Mouse (Mus musculus) adipocyte (in vitro differentiated cells): ENCODE results near the gene Zdhhc24.
"Not testable (repeated sequence)": the region's sequence is repeated elsewhere in the genome, so short reads cannot be mapped to it uniquely, and the experiment has no call there.

Experiments used
- DNase-seq: peaks from one replicate; pipeline ENCODE4 v3.0.0-alpha.2; 2016; ENCODE audit warnings: low spot score

Zdhhc24 gene

DNA sequence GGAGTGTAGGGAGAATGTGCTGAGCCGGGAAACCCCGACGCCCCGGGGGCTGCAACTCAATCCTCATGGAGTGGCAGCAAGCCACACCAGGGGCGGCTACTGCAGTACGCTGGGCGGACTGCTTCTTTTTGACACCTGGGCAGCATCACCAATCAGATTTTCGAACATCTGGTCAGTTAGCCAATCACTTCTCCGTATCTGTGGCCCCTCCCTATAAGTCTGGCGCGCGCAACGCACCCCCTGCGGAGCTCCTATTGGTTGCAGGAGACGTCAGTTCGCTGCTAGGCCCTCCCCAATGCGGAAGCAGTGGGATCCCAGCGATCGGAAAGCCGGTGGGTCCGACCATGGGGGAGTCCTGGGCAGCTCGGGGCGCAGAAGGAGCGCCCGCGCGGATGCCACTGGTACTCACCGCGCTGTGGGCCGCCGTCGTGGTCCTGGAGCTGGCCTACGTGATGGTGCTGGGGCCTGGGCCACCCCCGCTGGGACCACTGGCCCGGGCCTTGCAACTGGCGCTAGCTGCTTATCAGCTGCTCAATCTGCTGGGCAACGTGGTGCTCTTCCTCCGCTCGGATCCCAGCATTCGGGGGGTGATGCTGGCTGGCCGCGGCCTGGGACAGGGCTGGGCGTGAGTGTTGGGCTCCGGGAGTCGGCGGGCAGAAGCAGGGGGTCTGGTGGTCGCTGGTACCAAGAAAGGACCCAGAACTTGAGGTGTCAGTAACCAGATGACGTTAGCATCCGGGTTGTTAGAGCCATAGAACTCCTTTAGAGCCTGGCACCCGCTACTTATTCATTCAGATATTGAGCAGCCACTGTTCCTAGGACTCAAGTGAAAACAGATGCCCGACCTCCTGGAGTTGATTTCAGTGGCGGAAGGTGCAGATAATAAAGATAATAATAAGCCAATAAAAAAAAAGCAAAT lies at the start of gene Zdhhc24:
Zdhhc24 (plus strand) TSS at position 264 of the 919 bp plus-strand sequence.
- peak; percentile 93 for DNase-seq

DNA sequence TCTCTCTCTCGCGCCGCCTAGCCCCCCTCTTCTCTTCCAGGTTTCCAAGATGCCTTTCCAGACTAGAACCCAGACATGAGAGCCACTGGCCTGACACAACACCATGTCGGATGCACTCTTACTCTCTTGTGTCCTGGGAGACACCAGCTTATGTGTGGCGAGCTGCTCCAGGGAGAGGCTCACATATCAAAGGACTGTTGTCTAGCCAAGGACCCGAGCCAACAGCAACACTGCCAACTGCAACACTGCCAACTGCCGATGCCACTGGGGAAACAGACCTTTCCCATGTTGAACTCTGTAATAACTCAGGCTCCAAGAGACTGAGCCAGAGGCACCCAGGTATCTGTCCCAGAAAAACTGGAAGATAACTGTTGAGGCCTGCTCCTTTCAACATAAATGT lies 49.3 kb upstream of the Zdhhc24 start:
- peak; percentile 81 for DNase-seq

DNA sequence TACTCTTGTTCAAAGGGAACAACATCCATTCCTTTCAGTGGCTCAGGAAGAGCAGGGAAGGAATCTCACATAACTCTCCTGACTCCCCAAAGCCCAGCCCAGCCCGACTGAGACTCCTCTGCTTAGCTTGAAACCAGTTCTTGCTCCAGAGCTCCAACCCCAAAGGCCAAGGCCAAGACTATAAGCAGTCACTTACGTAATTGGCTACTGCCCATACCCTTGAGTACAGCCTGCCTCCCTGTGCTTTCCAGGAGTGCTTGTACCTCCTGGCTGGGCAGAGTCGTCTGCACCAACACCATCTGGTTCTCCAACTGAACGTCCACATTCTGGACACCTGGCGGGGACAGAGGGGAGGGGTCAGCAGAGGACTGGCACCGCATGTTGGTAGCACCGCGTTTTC lies 44.5 kb upstream of the Zdhhc24 start:
- peak; percentile 55 for DNase-seq

DNA sequence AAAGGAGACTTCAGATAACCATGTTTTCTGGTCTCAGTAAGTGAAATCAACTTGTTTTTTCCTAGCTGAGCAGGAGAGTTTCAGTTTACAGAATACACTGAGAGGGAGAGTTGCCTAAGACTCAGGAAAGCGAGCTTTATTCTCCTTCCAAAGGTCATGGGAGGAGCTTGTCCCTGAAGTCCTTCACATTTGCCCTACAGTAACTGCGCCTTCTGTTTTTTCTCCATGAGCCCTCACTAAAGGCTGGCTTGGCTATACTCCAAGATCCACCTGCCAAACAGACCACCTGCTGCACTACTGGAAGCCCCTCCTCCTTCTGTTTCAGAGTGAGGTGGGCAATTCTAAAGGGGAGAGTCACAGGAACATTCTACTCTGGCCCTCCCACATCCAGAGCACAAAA lies 42.4 kb upstream of the Zdhhc24 start:
- DNase-seq, result peak; percentile 55

DNA sequence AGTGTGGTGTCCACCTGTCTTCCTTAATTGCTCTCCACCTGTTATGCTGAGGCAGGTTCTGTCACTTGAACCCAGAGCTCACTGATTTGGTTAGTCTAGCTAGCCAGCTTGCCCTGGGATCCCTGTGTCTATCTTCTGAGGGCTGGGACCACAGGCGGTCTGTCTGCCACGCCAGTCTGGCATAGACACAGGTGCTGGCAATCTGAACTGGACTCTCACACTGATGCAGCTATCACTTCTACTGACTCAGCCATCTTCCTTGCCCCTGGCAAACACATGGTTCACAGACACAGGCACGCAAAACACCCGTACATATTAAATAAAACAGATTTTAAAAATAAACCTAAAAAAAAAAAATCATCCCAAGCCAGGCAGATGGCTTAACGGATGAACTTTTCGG lies 41.4 kb upstream of the Zdhhc24 start:
- no peak for DNase-seq

DNA sequence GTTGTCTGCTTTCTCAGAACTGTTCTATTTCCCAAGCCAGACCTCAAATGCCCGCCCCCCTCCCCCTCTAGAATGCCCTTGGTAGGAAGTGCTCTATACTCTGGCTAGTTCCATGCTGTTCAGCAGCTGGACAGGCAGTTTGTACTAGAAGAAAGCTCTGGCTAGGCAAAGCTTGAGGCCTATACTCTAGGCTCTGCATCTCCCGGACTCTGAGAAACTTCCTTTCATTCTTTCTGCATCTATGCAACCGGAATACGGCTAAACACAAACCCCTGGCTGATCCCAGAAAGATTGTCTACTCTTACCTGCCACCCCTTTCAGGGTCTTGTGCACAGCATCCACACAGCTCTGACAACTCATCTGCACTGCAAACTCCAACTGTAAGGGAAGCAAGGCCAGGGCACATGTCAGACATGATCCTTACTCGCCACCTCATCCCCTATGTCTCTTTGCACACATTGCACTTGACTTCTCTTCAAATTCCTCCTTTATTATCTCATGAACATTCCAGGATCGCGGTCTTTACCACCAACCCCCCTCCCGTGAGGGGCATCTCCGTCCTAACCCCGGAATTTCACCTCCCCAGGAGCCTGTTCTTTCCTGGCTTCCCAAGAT lies 39.8 kb upstream of the Zdhhc24 start:
- DNase-seq, result peak; percentile 50

DNA sequence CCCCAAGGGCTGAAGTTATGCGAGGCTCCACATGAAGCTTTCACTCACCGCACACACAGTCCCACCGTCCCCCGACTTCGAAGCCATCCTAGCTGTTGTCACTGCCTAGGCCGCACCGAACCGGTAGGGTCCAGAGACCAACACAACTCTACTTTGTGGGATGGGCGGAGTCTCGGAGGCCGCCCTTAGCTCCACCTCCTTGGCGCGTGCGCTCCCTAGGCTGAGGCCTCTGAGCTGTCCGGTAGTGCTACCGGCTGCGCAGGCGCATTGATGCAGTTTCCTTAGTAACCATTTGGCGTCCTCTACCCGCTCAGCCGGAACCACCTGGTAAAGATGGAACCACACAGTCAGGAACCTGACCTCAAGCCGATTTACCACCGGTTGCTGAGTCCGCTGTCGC lies 39.3 kb upstream of the Zdhhc24 start, which contains the start of the genes Ccs and Ccdc87:
Ccs (minus strand) TSS at position 184 of the 400 bp plus-strand sequence.
Ccdc87 (plus strand) TSS at position 218 of the 400 bp plus-strand sequence.
- DNase-seq, result peak; percentile 99

DNA sequence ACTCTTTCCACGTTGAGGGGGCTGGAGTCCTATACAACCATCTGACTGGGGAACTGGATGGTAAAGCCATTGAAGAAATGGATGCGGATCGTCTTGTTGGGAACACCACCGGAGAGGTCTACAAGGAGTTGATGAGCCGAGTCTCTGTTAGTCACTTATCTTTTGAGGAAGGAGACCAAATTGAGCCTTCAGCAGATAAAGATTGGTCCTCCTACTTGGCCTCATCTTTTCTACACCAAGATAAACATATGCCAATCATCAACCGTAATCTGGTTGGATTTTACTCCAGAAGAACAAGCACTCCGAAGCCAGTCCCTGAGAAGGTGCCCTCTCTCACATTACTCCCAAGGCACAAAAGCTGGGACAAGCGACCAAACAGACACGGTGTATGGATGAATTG lies 37.6 kb upstream of the Zdhhc24 start:
- DNase-seq, result no peak

DNA sequence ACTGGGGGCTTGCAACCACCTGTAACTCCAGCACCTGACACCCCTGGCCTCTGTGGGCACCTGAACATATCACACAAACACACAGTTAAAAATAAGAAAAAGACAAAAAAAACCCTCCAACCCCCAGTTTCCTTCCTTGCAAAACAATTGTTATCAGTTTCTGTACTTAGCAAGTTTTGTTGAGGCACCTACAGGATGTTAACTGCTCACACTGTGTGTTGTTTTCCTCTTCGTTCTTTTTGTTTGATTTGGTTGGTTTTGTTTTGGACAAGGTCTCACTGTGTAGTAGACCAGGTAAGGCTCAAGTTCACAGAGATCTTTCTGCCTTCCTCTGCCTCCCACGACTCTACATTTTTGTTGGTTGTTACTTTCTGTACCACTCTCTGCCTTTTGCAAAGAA lies 35.9 kb upstream of the Zdhhc24 start:
- no peak for DNase-seq

DNA sequence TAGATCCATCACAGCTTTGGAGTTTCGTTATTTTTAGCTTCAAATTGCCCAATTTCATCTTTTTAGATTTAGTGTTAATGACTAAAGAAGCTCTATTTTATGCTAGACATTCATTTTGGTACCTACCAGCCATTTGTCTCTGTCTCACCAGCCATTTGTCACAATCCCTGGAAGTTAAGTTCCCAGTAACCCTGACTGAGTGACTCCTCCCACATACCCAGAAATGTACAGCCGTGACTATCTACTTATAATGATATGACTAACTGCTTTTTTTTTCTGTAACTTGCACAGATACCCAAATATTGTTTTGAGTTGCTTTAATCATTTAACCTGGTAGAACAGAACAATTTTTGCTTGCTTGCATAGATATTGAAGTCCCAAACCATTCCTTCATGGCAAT lies 32.6 kb upstream of the Zdhhc24 start:
- no peak for DNase-seq

DNA sequence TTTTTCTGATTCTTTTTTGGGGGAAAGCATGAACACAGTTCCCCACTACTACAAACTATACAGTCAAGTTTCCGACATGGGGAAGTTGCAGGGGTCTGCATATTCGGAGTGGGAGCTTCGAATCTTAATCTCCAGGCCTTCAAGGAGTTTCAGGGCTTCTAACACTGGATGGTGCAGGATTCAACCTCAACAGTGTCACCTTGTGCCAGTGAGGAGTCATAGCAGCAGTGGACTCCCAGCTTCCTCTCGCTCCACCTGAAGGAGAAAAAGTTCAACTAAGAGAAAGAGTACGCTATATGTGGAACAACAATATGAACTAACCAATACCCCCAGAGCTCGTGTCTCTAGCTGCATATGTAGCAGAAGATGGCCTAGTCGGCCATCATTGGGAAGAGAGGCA lies 31.0 kb upstream of the Zdhhc24 start:
- peak; percentile 69 for DNase-seq

DNA sequence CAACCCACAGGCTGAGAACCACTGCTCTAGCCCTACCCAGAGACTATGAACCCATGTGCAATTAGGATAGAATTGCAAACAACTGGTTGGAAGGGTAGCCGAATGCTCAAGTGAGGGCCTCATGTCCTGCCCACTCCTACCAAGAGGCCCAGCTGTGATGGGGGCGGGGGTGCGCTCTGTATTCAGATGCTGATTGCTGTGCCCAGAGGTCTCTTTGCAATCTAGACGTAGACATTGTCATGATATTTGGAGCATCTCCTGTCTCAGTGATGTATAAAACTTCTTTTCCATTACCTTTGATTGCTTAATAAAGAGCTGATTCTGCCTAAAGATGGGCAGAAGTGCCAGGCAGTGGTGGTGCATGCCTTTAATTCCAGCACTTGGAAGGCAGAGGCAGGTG lies 28.7 kb upstream of the Zdhhc24 start:
- DNase-seq, result no peak

DNA sequence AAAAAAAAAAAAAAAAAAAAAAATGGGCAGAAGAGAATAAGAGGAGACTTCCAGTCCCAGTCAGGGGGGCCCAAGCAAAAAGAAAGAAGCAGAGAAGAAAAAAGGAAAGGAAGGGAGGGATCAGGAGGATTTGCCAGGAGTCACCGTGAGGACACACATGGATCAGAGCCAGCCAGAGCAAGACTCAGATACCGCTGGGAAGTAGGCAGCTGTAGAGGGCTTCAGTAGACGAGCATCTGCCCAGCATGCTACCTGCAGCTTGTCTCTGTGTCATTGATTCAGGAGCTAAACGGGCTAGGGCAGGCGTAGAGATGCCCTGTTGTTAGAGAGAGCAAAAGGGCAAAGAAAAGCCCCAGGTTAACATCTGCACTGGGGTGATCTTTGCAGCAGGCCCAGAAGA lies 28.2 kb upstream of the Zdhhc24 start:
- no peak for DNase-seq

DNA sequence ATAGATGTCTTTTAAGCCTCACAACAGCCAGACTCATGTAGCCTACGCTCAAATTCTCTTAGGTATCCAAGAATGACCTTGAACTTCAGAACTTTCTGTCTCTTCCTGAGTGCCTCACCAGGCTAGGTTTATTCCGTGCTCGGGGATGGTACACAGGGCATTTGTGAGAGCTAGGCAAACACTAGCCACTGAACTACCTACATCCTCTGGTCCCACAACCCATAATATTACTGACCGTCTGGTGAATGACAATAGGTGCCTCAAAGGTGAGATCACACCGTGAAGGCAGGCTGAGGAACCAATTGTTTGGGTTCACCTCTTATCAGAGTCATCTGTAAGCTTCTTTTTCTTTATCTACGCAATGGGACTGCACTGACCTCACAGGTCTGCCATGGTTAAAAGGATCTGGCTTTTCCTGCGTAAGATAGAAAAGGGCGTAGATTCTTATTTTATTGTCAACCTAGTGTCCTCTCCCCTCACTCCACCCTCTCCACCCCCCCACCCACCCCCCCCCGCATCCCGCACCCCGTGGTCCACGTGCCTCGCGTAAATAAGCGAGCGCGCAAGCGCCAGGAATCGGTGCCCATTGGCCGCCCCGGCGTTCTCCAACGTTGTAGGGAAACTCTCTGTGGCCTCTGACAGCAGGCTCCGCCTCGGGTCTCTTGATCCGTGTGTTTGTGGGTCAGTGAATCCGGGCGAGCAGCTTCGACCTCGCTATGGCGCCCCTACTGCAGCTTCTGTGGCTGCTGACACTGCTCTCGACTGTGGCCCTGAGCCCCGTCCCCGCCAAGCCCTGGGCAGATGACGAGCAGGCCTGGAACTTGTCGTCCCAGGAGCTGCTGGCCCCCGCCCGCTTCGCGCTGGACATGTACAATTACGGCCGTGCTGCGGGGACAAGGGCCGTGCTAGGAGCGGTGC lies 23.7 kb upstream of the Zdhhc24 start, which contains the start of gene Ctsf:
Ctsf (plus strand) TSS at position 579 of the 918 bp plus-strand sequence.
- no peak for DNase-seq

DNA sequence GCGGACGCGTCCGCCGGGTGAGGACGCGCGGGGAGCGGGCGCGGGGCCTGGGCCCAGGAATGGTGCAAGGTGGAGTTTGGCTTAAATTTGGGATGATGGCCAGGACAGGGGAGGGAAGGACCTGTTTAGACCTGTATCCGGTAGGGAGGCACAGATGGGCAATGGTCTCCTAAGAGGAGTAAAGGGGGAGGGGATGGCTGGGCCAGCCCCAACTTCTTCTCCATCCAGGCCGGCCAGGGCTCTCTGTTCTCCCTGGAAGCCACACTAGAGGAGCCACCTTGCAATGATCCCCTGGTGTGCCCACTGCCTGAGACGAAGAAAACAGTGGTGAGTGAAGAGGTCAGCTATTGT lies 23.0 kb upstream of the Zdhhc24 start:
- DNase-seq, result no peak

DNA sequence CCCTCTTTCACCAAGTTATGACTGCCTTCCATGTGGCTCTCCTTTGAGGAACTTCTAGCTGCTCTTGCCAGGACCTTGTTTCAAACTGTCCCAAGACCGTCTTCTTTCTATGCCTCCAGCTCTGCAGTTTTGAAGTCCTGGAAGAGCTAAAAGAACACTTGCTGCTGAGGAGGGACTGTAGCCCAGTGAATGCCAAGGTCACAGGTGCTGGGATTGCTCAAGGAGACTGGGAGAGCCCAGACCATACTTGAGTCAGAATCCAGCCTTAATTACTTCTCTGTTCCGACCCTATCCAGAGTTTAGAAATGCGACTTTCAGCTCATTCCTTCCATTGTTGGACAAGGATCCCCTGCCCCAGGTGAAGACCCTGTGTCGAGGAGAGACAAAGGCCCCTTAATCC lies 22.5 kb upstream of the Zdhhc24 start:
- no peak for DNase-seq

DNA sequence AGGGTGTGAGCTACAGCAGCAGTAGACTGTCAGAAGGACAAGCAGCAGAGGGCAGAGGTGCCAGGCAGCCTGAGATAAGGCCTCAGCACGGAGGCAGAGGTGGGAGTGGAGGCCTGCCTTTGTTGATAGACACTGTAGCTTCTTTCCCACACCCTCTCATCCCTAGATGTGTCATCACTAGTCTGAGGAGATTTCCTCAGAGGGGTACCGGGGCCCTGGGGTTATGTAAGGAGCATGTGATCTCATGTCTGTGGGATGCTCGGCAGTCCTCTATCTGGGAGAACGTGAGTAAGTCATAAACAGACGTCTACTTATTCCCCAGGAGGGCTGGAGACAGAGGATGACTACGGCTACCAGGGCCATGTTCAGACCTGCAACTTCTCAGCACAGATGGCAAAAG lies 19.4 kb upstream of the Zdhhc24 start:
- DNase-seq, result no peak

DNA sequence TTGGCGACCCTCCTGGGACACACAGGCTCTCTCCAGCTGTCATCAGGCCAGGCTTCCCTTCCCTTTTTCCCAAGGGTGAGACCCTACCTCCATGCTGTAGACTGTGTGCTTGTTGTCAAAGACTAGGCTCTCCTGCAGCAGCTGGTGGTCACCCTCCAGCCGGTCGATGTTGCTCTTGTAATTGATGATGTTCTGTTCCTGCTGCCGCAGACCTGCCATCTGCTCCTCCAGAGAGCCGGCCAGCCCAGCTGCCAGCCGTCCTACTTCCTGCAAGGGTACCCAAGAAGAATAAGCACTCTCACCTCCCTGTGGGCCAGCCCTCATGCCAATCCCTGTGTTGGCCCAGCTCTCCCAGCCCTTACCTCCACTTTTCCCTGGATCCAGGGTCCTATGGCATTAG lies 15.4 kb upstream of the Zdhhc24 start:
- no peak for DNase-seq

DNA sequence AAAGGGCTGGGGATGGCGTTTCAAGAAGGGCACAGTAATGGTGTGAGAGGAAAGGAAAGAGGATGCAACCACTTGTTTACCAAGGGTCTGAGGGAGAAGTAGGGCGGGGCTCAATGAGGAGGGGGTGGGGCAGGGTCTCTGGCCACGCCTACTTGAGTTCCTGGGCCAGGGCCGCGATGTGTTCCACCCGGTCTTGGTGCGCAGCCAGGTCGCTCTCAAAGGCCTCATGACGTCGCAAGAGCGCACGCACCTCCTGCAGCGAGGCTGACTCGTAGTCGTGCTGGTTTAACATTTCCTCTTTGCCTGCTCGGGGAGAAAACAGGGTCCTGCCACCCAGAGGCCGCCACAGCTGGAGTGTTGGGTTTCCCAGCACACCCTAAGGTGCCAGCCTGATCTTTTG lies 13.3 kb upstream of the Zdhhc24 start:
- no peak for DNase-seq

DNA sequence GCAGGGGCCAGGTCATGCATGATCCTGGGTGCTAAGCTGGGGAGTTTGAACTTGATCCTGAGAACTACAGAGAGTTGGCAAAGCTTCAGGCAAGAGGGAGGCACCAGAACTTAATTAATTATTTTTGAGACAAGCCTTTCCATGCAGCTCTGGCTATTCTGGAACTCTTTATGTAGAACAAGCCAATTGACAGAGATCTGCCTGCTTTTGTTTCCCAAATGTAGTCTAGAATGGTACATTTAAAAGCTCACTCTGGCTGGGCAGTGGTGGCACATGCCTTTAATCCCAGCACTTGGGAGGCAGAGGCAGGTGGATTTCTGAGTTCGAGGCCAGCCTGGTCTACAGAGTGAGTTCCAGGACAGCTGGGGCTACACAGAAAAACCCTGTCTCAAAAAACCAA lies 3.9 kb upstream of the Zdhhc24 start:
- DNase-seq, result not testable (repeated sequence)

DNA sequence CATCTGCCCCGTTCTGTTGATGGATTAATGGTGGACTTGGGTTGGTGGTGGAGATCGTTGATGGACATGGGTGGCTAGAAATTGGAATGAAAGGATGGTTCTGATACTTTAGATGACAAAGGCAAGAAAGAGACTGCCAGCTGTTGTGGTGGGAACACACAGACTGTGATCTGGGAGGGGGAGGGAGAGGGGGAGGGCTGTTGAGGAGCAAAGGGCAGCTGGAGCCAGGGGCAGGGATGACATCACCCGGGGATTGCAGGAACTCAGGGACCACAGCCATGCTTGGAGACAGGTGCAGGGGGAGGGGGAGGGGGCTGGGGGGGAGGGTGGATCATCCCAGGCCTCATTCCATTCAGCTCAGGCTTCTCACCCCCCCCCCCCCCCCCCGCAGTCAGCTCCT lies 2.2 kb upstream of the Zdhhc24 start:
- DNase-seq, result no peak

DNA sequence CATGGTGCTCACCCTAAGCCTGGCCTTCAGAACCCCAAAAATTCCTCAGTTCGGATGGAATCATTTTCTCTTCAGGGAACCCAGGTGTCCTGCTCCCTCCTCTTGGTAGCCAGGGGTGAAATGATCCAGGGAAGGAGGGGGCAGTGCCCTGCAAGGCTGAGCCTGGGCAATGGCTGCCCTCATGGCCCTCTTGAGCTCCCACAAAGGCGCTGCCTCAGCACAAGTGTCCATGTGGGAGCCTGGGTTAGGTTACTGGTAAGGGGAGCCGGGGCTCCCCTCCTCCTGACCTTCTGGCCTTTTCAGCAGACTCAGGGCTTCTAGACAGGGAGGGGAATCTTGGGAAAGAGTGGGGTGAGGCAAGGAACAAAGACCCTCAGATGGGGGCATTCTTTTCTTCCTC lies 1.7 kb upstream of the Zdhhc24 start:
- DNase-seq, result no peak
